Mouse (Mus musculus) ES-E14 (cell line): ENCODE measurements around the gene Ckmt1. TPM values are rescaled to one million over a fixed set of nuclear protein-coding genes. Genes with fewer than 3 reads are reported as not detected.
A peak's percentile ranks its signal among the peaks of the same experiment; 100 is the strongest.

Source experiments
- DNase-seq: peaks from one replicate; pipeline ENCODE4 v3.0.0-alpha.2; 2013; ENCODE audit warnings: low read depth, low spot score
- H3K27ac ChIP-seq: 2 replicates; pipeline ENCODE4 v1.5.1; 2012; ENCODE audit warnings: low read depth, mild to moderate bottlenecking, low read length, moderate library complexity, mixed read lengths; ENCODE audit not compliant: poor library complexity, insufficient read depth, severe bottlenecking
- H3K36me3 ChIP-seq: 2 replicates; pipeline ENCODE4 v1.6.1; 2012; ENCODE audit warnings: mild to moderate bottlenecking, low read length, moderate library complexity, mixed read lengths; ENCODE audit not compliant: control insufficient read depth, poor library complexity, insufficient read depth, severe bottlenecking
- H3K4me1 ChIP-seq, 2 experiments: fragments of 150-350 bp in 1 of 2; sonication (generic) in 1 of 2; 2 replicates each; pipeline ENCODE4 v1.6.1; 2012; ENCODE audit warnings: low read length in 2 of 2, mild to moderate bottlenecking in 1 of 2, mixed read lengths in 1 of 2; ENCODE audit not compliant: control insufficient read depth in 2 of 2, insufficient read depth in 2 of 2, poor library complexity in 1 of 2
- H3K4me3 ChIP-seq, 2 experiments: fragments of 150-350 bp in 1 of 2; sonication (generic) in 1 of 2; 2 replicates each; pipeline ENCODE4 v1.5.1; 2012; ENCODE audit warnings: low read length in 2 of 2, low read depth in 1 of 2, mild to moderate bottlenecking in 1 of 2, mixed read lengths in 1 of 2; ENCODE audit not compliant: insufficient read depth in 1 of 2, poor library complexity in 1 of 2, severe bottlenecking in 1 of 2
- H3K9ac ChIP-seq: 2 replicates; pipeline ENCODE4 v1.6.1; 2012; ENCODE audit warnings: low read depth, mild to moderate bottlenecking, low read length, mixed read lengths; ENCODE audit not compliant: poor library complexity, insufficient read depth, severe bottlenecking
- H3K9me3 ChIP-seq: fragments of 150-350 bp; sonication (generic); 2 replicates; pipeline ENCODE4 v1.6.1; 2012; ENCODE audit warnings: low read depth, mild to moderate bottlenecking, low read length; ENCODE audit not compliant: control insufficient read depth, insufficient read depth
- CHD2 ChIP-seq: IDR thresholded peaks from 2 replicates; pipeline ENCODE4 v1.6.1; 2014; ENCODE audit warnings: mild to moderate bottlenecking, low read depth, low read length, inconsistent platforms
- HCFC1 ChIP-seq: IDR thresholded peaks from 2 replicates; pipeline ENCODE4 v1.6.1; 2012; ENCODE audit warnings: low read length, inconsistent platforms, borderline replicate concordance; ENCODE audit not compliant: insufficient read depth
- MAFK ChIP-seq: IDR thresholded peaks from 2 replicates; pipeline ENCODE4 v1.6.1; 2014; ENCODE audit warnings: mild to moderate bottlenecking, low read depth, low read length, inconsistent platforms; ENCODE audit not compliant: insufficient read depth
- ZC3H11A ChIP-seq: IDR thresholded peaks from 2 replicates; pipeline ENCODE4 v1.6.1; 2012; ENCODE audit warnings: low read depth, mild to moderate bottlenecking, inconsistent platforms, low read length, borderline replicate concordance
- ZNF384 ChIP-seq: IDR thresholded peaks from 2 replicates; pipeline ENCODE4 v1.6.1; 2012; ENCODE audit warnings: low read depth, low read length, inconsistent platforms
- in situ Hi-C, 2 experiments: fragments of 600-800 bp; cut with MboI; formaldehyde crosslinking; loops; one replicate each; pipeline ENCODE4 v1.15.1; 2025; ENCODE audit warnings: low sequenced_read_pairs in 2 of 2, inconsistent platforms in 1 of 2; ENCODE audit not compliant: unreplicated experiment in 2 of 2
- total RNA-seq: library from RNA; depleted of rRNA; stranded (reverse); fragments of 300-350 nt; gene quantifications from 2 replicates; pipeline ENCODE4 v1.2.3, GENCODE M21; 2012; rRNA removed

Gene Ckmt1
- 8.3 and 11.3 TPM in 2 replicates for total RNA-seq

DNA sequence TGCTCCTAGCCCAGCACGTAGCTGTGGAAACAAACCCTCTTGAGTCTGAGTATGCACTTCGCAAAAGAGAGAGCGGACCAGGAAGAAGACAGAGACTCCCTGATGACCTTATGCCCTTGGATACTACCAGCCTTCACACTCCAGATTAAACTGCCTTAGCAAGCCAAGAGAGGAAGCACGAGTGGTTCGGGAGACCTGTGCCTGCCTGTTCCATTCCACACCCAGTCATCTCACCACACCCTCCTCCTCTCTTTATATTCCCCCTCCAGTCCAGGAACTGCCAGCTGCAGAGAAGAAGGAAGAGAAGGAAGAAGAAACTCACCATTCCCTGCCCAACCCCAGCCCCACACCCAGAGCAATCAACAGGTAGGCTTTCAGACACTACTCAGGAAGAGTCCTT, at the start of gene Ckmt1:
Gene Ckmt1, plus strand, starts transcription at position 221 of the 400 bp plus-strand sequence.
- Histone ChIP-seq H3K4me1 (peaks cover 2 to 7% of the 10 kb centered on the region in 2 experiments; a peak in 2 of 4 replicates), H3K36me3 (no peaks in the 10 kb centered on the region; the same call in 1 of the 2 replicates), H3K9ac (peak within 1 kb of the TSS; percentile 63), H3K27ac (no peak within 1 kb of the TSS), H3K9me3 (no peaks in the 10 kb centered on the region), H3K4me3 (peak within 1 kb of the TSS; percentile 64 to 73)
- DNase-seq, result peak; percentile 41
- TF ChIP-seq CHD2 (no peak), ZC3H11A (no peak), ZNF384 (no peak), MAFK (no peak), HCFC1 (no peak)
- in situ Hi-C loops, result no loop called here

DNA sequence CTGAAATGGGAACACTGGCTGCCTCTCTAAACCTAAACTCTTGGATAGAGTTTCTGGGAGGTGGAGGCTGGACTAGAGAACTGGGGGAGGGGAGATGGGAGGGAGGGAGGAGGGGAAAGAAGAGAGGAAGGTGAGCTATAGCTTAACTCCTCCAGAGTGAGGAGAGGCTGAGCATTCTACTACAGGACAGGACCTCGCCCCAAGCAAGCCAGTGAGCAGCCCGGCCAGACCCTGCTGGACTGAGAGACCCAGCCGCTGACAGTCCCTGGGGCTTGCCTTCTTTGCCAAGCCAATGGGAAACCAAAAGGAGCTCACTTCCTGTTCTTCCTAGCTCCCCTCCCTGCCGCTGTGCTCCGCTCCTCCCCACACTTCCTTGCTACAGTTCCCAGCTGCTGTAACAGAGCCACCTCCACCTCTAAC, 48.5 kb upstream of the Ckmt1 start:
- H3K36me3 ChIP-seq, result peaks cover 7% of the 10 kb centered on the region; the same call in 1 of the 2 replicates

DNA sequence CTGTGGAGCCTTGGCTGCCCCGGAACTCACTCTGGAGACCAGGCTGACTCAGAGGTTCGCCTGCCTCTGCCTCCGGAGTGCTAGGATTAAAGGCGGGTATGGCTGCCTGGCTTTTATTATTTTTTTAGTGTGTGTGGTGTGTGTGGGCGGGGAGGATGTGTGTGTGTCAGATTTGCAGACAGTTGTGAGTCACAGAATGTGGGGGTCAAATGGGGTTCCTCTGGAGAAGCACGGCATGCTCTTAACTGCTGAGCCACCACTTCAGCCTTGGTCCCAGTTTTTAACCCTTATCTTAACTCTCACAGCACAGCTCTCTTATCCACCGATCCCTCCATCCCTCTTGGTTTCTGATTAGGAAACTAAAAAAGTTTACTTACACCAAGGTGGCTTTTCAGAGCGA, 41.2 kb upstream of the Ckmt1 start:
- TF ChIP-seq ZC3H11A (no peak), CHD2 (no peak), MAFK (no peak), HCFC1 (no peak), ZNF384 (no peak)
- DNase-seq, result no peak
- no peak overlapping the region for H3K4me3 ChIP-seq
- H3K27ac ChIP-seq, result no peak overlapping the region
- H3K36me3 ChIP-seq, result no peaks in the 10 kb centered on the region
- in situ Hi-C loops, result no loop called here
- no peaks in the 10 kb centered on the region for H3K4me1 ChIP-seq
- no peaks in the 10 kb centered on the region for H3K9me3 ChIP-seq
- no peak overlapping the region for H3K9ac ChIP-seq

More for the DNA sequence above, 48.5 kb upstream of the Ckmt1 start:
- in situ Hi-C loops, result no loop called here
- TF ChIP-seq HCFC1 (no peak), ZC3H11A (no peak), CHD2 (no peak), MAFK (no peak), ZNF384 (no peak)
- no peaks in the 10 kb centered on the region for H3K9me3 ChIP-seq
- H3K4me3 ChIP-seq, result peak overlapping the region in 1 of 2 experiments; percentile 1; a peak in 1 of 4 replicates
- H3K9ac ChIP-seq, result peak overlapping the region; percentile 3; the same call in 1 of the 2 replicates
- H3K27ac ChIP-seq, result no peak overlapping the region
- H3K4me1 ChIP-seq, result peaks cover 2 to 12% of the 10 kb centered on the region in 2 experiments; a peak in 2 of 4 replicates
- no peak for DNase-seq

DNA sequence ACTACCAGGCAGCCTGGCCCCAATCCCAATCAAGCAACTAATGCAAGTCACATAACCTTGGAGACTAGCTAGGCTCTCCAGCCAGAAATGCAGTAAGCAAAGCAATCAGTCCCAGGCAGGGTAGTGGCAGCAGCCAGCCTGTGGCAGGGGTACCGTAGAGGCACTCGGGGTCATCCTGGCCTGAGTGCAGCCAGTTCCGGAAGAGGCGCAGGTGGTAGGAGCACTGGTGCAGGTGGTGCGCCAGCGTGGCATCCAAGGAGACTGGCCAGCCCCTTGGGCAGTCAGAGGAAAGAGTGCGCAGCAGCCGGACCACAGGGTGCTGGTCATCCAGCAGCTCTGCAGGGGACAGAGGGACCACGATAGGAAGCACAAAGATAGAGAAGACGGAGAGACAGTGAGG, 34.5 kb upstream of the Ckmt1 start:
- no peaks in the 10 kb centered on the region for H3K9me3 ChIP-seq
- H3K4me1 ChIP-seq, result no peaks in the 10 kb centered on the region
- no peak for DNase-seq
- TF ChIP-seq CHD2 (no peak), ZC3H11A (no peak), MAFK (no peak), HCFC1 (no peak), ZNF384 (no peak)
- in situ Hi-C loops, result no loop called here
- peaks cover 3% of the 10 kb centered on the region; the same call in 1 of the 2 replicates for H3K36me3 ChIP-seq
- no peak overlapping the region for H3K9ac ChIP-seq
- H3K4me3 ChIP-seq, result no peak overlapping the region
- H3K27ac ChIP-seq, result no peak overlapping the region
